Mouse (Mus musculus): ENCODE results near the gene Manba. TPM values are rescaled to one million over a fixed set of nuclear protein-coding genes. Genes with fewer than 3 reads are reported as not detected.
"Not testable (repeated sequence)": the region's sequence is repeated elsewhere in the genome, so short reads cannot be mapped to it uniquely, and the experiment has no call there.

Gene Manba
- polyA plus RNA-seq, 1 experiment from 2014 or later = 6.1 TPM

DNA sequence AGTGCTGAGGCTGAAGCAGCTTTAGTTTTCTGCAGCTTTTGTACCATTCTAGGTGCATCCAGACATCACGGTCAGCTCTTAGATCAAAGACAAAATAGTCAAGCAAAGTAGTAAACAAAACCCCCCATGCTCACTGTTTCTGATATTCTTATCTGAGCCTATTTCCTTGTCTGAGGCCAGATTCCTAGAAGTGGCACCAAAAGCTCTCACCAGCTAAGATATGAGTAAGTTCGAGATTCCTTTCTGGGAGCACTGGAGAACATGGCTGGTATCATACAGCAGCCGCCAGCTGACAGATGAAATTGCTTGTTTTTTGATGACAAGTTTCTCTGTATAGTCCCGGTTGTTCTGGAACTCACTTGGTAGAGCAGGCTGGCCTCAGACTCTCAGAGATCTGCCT is 2.4 kb downstream of the Manba start:
- no peak overlapping the region for H3K4me3 ChIP-seq
- no peak overlapping the region for H3K9ac ChIP-seq
- H3K4me1 ChIP-seq = peaks cover 8% of the 10 kb centered on the region
- no peak for ATAC-seq (ENCODE audit: insufficient number of reproducible peaks, insufficient read depth, low FRiP score, low TSS enrichment, low read depth)
- 86% methylated on average over 4 of the region's 4 CpGs for WGBS
- H3K36me3 ChIP-seq = no peaks in the 10 kb centered on the region
- no peak overlapping the region for H3K27ac ChIP-seq
- no peak overlapping the region for H3K4me2 ChIP-seq
- peaks cover 18% of the 10 kb centered on the region for H3K27me3 ChIP-seq
- no peaks in the 10 kb centered on the region for H3K9me3 ChIP-seq

- H3K9me3 ChIP-seq = no peaks in the 10 kb centered on the region
- 88% methylated on average over 5 of the region's 5 CpGs for WGBS
- peaks cover 7% of the 10 kb centered on the region for H3K4me1 ChIP-seq
- H3K9ac ChIP-seq = no peak overlapping the region
- no peak for ATAC-seq (ENCODE audit: insufficient number of reproducible peaks, insufficient read depth, low FRiP score, low TSS enrichment, low read depth)
- no peak overlapping the region for H3K27ac ChIP-seq
- H3K4me2 ChIP-seq = no peak overlapping the region
- peaks cover 12% of the 10 kb centered on the region for H3K27me3 ChIP-seq
- H3K36me3 ChIP-seq = no peaks in the 10 kb centered on the region
- no peak overlapping the region for H3K4me3 ChIP-seq
Observed at GRCm38 (mm10) chr3:135489865-135490520, 4.6 kb downstream of the Manba start.

DNA sequence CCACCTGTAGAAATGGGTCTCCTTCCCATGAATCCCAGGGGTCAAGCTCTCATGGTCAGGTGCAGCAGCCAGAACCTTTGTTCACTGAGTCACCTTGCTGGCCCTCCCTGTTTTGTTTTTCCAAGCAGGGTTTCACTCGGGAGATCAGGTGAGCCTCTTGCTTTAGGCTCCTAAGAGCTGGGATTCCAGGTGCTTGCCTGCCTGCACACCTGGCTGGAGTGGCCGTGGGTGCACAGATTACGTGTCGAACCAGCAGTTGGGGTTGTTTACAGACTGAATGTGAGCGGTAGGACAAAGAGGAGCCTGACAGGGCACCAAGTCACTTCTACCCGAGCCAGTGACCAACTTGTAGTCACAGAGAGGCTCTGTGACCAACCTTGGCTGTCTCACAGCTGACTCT is 5.7 kb downstream of the Manba start:
- Histone ChIP-seq H3K4me2 (no peak overlapping the region), H3K4me3 (no peak overlapping the region), H3K9ac (no peak overlapping the region), H3K27ac (no peak overlapping the region), H3K36me3 (no peaks in the 10 kb centered on the region), H3K9me3 (no peaks in the 10 kb centered on the region), H3K4me1 (no peaks in the 10 kb centered on the region), H3K27me3 (0 out of 2 replicates have a peak, but pooled peaks cover 1% of the 10 kb centered on the region)
- WGBS = 84% methylated on average over 6 of the region's 6 CpGs
- no peak for ATAC-seq (ENCODE audit: insufficient number of reproducible peaks, insufficient read depth, low FRiP score, low TSS enrichment, low read depth)

- H3K9me3 ChIP-seq; H3K27ac ChIP-seq; H3K4me3 ChIP-seq; H3K36me3 ChIP-seq; H3K4me2 ChIP-seq; H3K9ac ChIP-seq; ATAC-seq (ENCODE audit: insufficient number of reproducible peaks, insufficient read depth, low FRiP score, low TSS enrichment, low read depth); H3K27me3 ChIP-seq; H3K4me1 ChIP-seq: not testable (repeated sequence)
- WGBS = 73% methylated on average over 7 of the region's 7 CpGs
Observed at GRCm38 (mm10) chr3:135493320-135493719, 7.9 kb downstream of the Manba start.

- H3K27ac ChIP-seq; H3K36me3 ChIP-seq; H3K4me3 ChIP-seq; H3K27me3 ChIP-seq; ATAC-seq (ENCODE audit: insufficient number of reproducible peaks, insufficient read depth, low FRiP score, low TSS enrichment, low read depth); H3K4me2 ChIP-seq; H3K4me1 ChIP-seq; H3K9ac ChIP-seq; H3K9me3 ChIP-seq: not testable (repeated sequence)
- WGBS = 88% methylated on average over 4 of the region's 4 CpGs
Observed at GRCm38 (mm10) chr3:135497956-135498355, 12.5 kb downstream of the Manba start.

DNA sequence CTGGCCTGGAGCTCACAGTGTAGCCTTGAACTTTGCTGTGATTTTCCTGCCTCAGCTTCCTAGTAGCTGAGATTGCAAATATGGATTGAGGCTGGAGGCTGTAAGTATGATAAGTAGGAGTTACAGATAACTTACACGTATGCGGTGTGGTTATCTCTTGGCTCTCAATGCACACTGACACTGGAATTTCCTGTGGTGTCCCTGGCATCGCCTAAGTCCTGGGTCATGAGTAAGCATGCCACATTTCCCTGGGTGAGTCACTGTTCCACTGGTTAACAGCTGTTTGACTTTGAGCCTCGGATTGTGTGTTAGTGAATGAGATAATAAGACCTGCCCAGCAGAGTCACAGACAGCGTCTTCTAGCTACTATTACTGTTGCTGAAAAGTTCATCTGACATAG is 13.5 kb downstream of the Manba start:
- Histone ChIP-seq H3K4me1 (no peaks in the 10 kb centered on the region), H3K36me3 (no peaks in the 10 kb centered on the region), H3K9me3 (peaks cover 3% of the 10 kb centered on the region; the same call in 1 of the 2 replicates), H3K27ac (no peak overlapping the region), H3K27me3 (no peaks in the 10 kb centered on the region), H3K4me3 (no peak overlapping the region), H3K4me2 (no peak overlapping the region), H3K9ac (no peak overlapping the region)
- WGBS = 83% methylated on average over 5 of the region's 5 CpGs
- no peak for ATAC-seq (ENCODE audit: insufficient number of reproducible peaks, insufficient read depth, low FRiP score, low TSS enrichment, low read depth)

DNA sequence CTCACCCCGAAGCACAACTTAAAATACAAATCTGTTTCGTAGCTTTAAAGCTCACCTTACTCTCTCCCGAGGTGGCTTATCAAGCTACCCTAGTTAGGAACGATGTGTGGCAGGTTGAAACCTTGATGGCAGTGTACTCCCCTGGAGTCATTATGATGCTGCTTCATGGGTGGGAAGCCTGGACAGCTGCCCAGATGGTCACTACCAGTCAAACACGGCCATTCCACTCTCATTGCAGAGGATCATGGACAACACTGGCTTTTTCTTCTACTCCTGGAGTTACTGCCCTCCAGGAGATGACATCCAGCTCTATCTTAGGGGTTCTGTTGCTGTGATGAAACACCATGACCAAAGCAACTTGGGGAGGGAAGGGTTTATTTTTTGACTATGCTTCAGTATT is 17.7 kb downstream of the Manba start:
- Histone ChIP-seq H3K27me3 (no peaks in the 10 kb centered on the region), H3K36me3 (no peaks in the 10 kb centered on the region), H3K4me3 (no peak overlapping the region), H3K9me3 (no peaks in the 10 kb centered on the region; the same call in 1 of the 2 replicates), H3K27ac (no peak overlapping the region), H3K4me2 (no peak overlapping the region), H3K9ac (no peak overlapping the region), H3K4me1 (no peaks in the 10 kb centered on the region)
- 84% methylated on average over 5 of the region's 5 CpGs for WGBS
- ATAC-seq (ENCODE audit: insufficient number of reproducible peaks, insufficient read depth, low FRiP score, low TSS enrichment, low read depth) = no peak

GRCm38 (mm10) chr3:135505369-135505909 is 20.0 kb downstream of the Manba start:
- no peak overlapping the region for H3K4me2 ChIP-seq
- no peaks in the 10 kb centered on the region for H3K27me3 ChIP-seq
- H3K9me3 ChIP-seq = no peaks in the 10 kb centered on the region
- H3K4me1 ChIP-seq = no peaks in the 10 kb centered on the region
- no peak overlapping the region for H3K4me3 ChIP-seq
- no peak overlapping the region for H3K9ac ChIP-seq
- WGBS = 61% methylated on average over 10 of the region's 10 CpGs
- H3K36me3 ChIP-seq = no peaks in the 10 kb centered on the region
- no peak for ATAC-seq (ENCODE audit: insufficient number of reproducible peaks, insufficient read depth, low FRiP score, low TSS enrichment, low read depth)
- H3K27ac ChIP-seq = no peak overlapping the region

DNA sequence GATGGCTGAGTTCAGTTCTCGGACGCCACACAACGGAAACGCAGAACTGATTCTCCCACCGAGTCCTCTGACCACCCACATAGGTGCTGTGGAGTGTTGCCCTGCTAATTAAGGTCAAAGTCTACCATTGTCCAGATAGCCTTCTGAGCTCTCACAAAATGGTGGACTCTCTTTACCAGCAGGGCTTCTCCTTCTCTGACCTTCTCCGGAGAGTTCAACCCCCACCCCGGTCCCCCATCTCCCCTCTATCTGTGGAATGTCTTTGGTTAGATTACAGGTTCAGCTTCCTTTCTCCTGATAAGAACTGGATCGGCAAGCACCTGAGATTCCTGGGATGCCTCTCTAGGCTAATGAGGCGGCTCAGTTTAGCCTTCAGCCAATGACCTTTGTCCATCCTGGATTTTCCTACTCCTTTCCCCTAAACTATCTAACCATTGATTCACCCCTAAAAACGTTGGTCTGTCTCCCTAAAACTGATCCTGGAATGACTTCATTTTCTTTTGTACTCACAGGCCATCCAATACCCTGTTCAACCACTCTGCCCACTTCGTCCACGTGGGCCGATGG is 20.6 kb downstream of the Manba start:
- H3K36me3 ChIP-seq = no peaks in the 10 kb centered on the region
- WGBS = 80% methylated on average over 13 of the region's 13 CpGs
- H3K27ac ChIP-seq = no peak overlapping the region
- no peak overlapping the region for H3K4me2 ChIP-seq
- ATAC-seq (ENCODE audit: insufficient number of reproducible peaks, insufficient read depth, low FRiP score, low TSS enrichment, low read depth) = no peak
- no peak overlapping the region for H3K4me3 ChIP-seq
- no peak overlapping the region for H3K9ac ChIP-seq
- H3K9me3 ChIP-seq = no peaks in the 10 kb centered on the region
- H3K27me3 ChIP-seq = no peaks in the 10 kb centered on the region
- no peaks in the 10 kb centered on the region for H3K4me1 ChIP-seq

- ATAC-seq (ENCODE audit: insufficient number of reproducible peaks, insufficient read depth, low FRiP score, low TSS enrichment, low read depth) = no peak
- Histone ChIP-seq H3K27ac (no peak overlapping the region), H3K4me1 (no peaks in the 10 kb centered on the region), H3K27me3 (no peaks in the 10 kb centered on the region), H3K4me2 (no peak overlapping the region), H3K9me3 (no peaks in the 10 kb centered on the region), H3K36me3 (no peaks in the 10 kb centered on the region), H3K4me3 (no peak overlapping the region), H3K9ac (no peak overlapping the region)
- WGBS = 88% methylated on average over 7 of the region's 7 CpGs
Observed at GRCm38 (mm10) chr3:135507506-135507905, 22.1 kb downstream of the Manba start.

DNA sequence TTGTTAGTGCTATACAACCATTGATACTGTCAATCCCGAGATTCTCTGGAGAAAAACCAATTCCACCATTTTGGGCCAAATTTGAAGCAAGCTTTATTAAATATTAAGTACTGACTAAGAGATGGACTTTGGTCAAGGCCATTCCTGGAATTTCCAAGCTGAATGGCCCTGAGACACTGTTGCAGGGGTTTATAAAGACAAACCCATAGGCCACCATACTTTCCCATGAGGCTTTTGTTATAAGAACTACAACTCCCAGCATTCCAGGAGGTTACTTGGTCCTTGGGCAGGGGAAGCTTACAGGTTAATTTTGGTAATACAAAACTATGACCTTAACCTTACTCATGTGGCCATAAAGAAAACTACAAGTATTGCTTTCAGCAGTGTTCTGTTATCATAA is 22.8 kb downstream of the Manba start:
- no peak for ATAC-seq (ENCODE audit: insufficient number of reproducible peaks, insufficient read depth, low FRiP score, low TSS enrichment, low read depth)
- no peak overlapping the region for H3K27ac ChIP-seq
- H3K9me3 ChIP-seq = no peaks in the 10 kb centered on the region
- 0 out of 2 replicates have a peak, but pooled peaks cover under 1% of the 10 kb centered on the region for H3K4me1 ChIP-seq
- no peaks in the 10 kb centered on the region for H3K36me3 ChIP-seq
- no peak overlapping the region for H3K9ac ChIP-seq
- H3K4me2 ChIP-seq = no peak overlapping the region
- WGBS = 88% methylated on average over 1 of the region's 1 CpGs
- no peak overlapping the region for H3K4me3 ChIP-seq
- no peaks in the 10 kb centered on the region for H3K27me3 ChIP-seq

GRCm38 (mm10) chr3:135510372-135510771 is 25.0 kb downstream of the Manba start:
- ATAC-seq (ENCODE audit: insufficient number of reproducible peaks, insufficient read depth, low FRiP score, low TSS enrichment, low read depth) = no peak
- no peak overlapping the region for H3K27ac ChIP-seq

More at GRCm38 (mm10) chr3:135510372-135510771, 25.0 kb downstream of the Manba start:
- H3K9me3 ChIP-seq = no peaks in the 10 kb centered on the region
- H3K4me1 ChIP-seq = 0 out of 2 replicates have a peak, but pooled peaks cover 5% of the 10 kb centered on the region
- H3K4me2 ChIP-seq = no peak overlapping the region
- H3K36me3 ChIP-seq = no peaks in the 10 kb centered on the region
- H3K9ac ChIP-seq = no peak overlapping the region
- no peaks in the 10 kb centered on the region for H3K27me3 ChIP-seq
- WGBS = 91% methylated on average over 3 of the region's 3 CpGs
- no peak overlapping the region for H3K4me3 ChIP-seq

Data from embryonic facial prominence, embryonic 13.5 days (tissue).